Mouse (Mus musculus) large intestine, adult 2 months (tissue): ENCODE data around the gene Id4. TPM values are rescaled to one million over a fixed set of nuclear protein-coding genes. Genes with fewer than 3 reads are reported as not detected.
A peak's percentile ranks its signal among the peaks of the same experiment; 100 is the strongest.

Source experiments
- DNase-seq: peaks from one replicate; pipeline ENCODE4 v3.0.0-alpha.2; 2012; ENCODE audit warnings: low read depth, low spot score
- WGBS: fragments of 180-500 bp; shearing (Covaris S2); methylation state at CpG from one replicate; pipeline ENCODE4 v1.1.7; 2018; 5-methylcytosine and 5-hydroxymethylcytosine counted together
- polyA plus RNA-seq: library from polyadenylated mRNA; depleted of rRNA; stranded (reverse); fragments of >200 nt; gene quantifications from 2 replicates; pipeline ENCODE4 v1.2.3, GENCODE M21; 2012

Gene Id4
- polyA plus RNA-seq, 1 experiment: 4.3 TPM

DNA sequence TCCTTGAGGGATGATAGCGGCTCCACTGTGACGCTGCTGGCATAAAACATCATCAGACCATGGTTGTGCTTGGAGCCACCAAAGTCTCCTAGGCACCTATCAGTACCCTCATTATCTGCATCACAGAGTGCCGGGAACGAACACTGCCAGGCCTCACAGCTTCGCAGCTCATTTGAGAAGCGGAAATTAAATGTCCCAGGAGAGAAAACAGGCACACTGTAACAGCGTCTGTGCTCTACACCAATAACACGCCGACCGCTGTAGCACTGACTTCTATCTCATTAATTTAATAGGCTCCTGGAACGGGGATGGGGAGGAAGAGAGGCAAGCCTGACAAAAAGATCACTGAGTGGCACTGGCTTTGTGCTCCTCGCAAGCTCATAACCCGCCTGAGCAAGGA lies 29.4 kb downstream of the Id4 start:
- WGBS: 58% methylated on average over 13 of the region's 13 CpGs
- no peak for DNase-seq

DNA sequence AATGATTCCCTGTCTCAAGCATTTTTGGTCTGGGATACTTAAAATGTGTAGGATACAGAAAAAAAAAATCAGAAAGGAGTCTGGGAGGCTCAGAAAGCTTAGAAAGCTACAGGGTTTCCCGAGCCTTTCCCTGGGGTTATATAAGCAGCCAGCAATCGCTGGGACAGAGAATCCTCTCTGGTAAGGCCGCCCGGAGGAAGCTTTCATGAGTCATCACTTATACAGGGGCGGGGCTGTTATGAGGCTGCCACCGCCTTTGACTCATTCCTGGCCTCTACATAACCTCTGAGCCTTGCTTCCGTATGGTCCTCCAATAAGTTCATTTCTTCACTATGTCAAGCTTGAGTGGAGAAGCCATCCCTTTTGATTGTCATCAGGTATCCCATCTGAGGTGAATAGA lies 53.5 kb downstream of the Id4 start:
- 13% methylated on average over 7 of the region's 7 CpGs for WGBS
- DNase-seq: peak; percentile 6
